Mouse (Mus musculus) embryo, embryonic 10.5 days (tissue): Measurements from ENCODE around the gene Parn.
"Not testable (repeated sequence)": the region's sequence is repeated elsewhere in the genome, so short reads cannot be mapped to it uniquely, and the experiment has no call there.

ENCODE experiments used
- DNase-seq: peaks from one replicate; pipeline ENCODE4 v3.0.0-alpha.2; 2015; ENCODE audit warnings: low spot score

Parn gene

DNA sequence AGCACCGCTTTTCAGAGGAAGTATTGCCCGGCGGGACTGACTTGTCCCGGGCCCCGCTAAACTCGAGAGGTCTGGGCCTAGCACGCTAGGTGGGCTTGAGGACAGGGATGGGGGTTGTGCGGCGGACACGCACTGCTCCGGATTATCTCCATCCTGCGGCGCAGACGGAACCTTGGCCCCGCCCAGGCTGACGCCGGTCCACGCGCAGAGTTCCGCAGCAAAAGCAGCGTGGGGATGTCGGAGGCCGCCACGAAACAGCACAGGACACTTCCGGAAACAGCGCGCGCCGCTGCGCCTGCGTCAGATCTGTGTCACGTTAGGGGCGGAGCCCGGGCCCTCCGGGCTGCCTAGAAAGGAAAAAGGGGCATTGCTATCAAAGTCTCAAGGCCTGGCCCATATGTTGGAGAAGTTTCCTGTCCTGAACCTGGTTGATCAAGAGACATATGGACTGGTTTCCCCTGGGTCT lies at the start of gene Parn:
Gene Parn (minus strand): TSS at position 293 of the 466 bp plus-strand sequence.
- peak; percentile 94 for DNase-seq

DNA sequence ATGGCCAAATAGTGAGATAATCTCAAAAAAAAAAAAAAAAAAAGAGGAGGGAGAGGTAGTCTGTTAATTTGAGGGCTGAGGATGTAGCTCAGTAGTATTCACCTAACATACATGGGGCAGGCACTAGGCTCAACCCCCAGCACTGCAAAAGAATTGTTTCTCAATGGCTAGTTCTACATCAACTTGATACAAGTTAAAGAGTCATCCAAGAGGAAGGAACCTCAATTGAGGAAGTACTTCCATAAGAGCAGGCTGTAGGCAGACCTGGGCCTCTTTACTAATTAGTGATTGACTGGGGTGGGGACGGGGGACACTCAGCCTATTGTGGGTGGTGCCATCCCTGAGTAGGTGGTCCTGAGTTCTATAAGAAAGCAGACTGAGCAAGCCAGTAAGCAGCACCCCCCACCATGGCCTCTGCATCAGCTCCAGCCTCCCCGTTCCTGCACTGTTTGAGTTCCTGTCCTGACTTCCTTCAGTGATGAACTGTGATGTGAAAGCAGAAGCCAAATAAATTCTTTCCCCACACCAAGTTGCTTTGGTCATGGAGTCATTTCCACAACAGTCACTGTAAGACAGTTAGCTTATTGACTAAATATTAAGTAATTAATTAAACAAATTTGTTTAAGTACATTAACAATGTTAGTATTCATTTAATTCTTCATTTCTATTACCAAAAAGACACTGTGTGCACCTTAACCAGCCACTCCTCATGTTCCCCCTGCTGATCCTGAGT lies 49.0 kb upstream of the Parn start:
- DNase-seq, result no peak

- DNase-seq, result no peak
These were observed 46.9 kb upstream of the Parn start for GRCm38 (mm10) chr16:13714910-13715309.

GRCm38 (mm10) chr16:13704676-13705075 lies 36.7 kb upstream of the Parn start:
- no peak for DNase-seq

DNA sequence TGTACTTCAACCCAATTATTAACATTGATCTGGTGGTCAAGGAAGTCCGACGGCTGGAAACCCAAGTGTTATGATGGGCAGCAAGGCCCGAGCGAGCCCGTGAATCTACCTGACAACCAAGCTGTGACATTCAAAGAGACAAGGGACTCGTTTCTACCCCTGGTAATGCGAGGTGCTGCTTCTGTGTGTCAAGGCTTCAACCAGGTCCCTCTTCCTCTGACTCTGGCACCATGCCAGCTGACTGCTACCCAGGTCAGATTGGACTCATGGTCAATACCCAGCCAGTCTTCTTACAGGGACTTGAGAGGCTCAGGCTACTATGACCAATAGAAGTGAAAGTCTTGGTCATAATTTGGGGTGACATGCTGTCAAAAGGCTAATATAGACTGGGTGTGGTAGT lies 34.2 kb upstream of the Parn start:
- DNase-seq, result no peak

DNA sequence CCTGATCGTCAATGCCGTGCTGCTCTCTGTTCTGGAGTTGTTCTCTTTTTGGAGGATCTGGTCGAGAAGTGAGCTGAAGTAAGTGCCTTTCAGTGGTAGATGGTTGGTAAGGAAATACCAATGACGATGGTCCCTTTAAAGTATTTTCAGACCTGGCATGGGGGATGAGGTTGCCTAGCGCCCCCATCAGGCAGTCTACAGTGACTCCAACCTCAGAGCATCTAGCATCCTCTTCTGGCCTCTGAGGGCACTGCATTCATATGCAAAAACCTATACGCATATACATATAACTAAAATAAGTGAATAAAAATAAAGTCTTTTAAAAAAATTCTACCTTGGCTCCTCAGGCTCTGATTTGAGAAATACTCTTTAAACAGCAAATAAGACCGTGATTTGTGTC lies 31.0 kb upstream of the Parn start:
- no peak for DNase-seq

GRCm38 (mm10) chr16:13678601-13679319 lies 10.8 kb upstream of the Parn start:
- no peak for DNase-seq

GRCm38 (mm10) chr16:13674511-13674910 lies 6.5 kb upstream of the Parn start:
- no peak for DNase-seq

DNA sequence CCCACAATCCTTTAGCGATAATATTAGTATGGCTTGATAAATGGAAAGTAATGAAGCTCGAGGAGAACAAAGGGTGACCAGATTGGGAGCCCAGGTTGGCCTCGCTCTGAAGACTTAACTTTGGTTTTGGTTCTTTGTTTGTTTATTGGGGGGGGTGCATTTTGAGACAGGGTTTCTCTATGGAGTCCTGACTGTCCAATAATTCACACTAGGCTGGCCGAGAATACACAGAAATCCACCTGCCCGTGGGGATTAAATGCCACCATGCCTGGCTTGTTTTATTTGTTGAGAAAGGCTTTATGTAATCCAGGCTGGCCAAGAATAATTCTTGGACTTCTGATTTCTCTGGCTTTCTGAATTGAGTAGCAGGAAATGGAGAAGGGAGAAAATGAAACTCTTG lies 5.1 kb upstream of the Parn start:
- no peak for DNase-seq

DNA sequence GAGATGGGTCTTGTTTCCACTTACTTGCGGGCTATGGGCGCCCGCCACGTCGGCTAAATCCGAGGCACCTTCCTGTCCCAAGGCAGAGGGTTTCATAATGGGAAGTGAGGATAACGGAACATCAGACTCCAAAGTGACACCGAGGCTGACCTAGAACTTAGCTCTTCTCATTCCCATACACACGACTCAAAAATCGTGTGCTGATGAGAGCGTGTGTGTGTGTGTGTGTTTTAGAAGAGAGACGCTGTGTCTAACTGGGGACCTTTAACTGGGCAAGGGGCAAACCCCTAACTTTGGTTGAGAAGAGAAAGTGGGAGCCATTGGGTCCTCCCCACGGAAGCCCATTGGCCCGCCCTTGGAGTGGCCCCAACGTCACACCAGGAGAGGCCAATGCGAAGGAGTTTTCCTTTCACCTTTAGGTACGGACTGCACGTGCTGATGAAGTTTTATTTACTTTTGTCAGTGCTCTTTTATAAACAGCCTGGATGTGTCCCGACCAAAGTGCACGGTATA lies 4.5 kb upstream of the Parn start:
- peak; percentile 74 for DNase-seq

DNA sequence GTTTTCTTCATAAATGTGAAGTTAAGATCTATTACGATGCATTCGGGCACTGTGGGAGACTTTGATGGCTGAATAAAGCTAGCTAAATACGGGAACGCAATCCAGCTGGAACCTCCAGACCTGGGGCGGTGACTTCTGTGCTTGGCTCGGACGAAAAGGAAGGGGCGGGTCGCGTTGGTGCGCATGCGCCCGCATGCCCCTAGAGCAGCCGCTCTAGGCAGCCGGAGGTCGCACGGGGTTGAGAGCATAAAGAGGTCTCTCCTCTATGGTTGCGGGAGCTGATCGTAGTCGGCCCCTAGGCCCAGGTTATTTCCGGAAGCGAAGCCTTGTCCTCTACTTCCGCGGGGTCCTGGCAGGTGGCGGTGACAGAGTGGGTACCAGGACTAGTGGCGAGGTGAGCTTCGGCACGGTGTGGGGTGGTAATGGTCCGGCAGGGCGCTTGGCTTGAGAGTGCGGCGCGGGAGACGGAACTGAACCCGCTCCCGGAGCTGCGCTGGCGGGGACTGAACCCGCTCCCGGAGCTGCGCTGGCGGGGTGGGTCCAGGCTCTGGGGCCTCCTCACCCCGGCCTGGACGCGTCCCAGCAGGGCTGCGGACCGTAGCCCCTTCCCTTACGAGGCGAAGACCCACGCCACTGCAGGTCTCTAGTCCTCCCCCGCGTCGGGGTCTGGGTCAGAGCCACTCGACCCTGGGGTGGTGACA lies 3.9 kb upstream of the Parn start, which contains the start of the genes Bfar and 3110001I22Rik:
Gene Bfar (plus strand): TSS at position 174 of the 701 bp plus-strand sequence.
Gene 3110001I22Rik (plus strand): TSS at position 245 of the 701 bp plus-strand sequence.
- DNase-seq, result peak; percentile 96

- not testable (repeated sequence) for DNase-seq
These were observed 2.9 kb upstream of the Parn start for GRCm38 (mm10) chr16:13670896-13671295.

DNA sequence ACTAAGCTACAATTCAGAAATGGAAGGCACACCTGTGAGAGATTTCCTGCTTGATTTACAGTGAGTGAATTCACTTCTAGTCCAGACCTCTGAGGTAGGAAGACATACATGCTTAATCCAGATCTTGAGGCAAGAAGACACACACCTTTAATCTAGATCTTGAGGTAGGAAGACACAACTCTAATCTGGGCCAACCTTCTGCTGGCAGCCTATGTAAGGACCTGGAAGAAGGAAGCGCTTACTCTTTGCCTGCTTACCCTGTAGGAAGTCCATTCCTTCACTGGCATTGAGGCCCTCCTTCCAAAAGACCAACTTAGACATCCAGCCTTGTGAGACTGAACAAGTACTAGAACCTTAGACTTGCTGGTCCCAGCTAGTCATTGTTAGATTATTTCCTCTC lies 1.3 kb upstream of the Parn start:
- no peak for DNase-seq

GRCm38 (mm10) chr16:13668402-13669108 lies 585 bp upstream of the Parn start:
- peak; percentile 5 for DNase-seq

- DNase-seq, result no peak
These were observed 7.2 kb downstream of the Parn start for GRCm38 (mm10) chr16:13660736-13661135.

GRCm38 (mm10) chr16:13658886-13659285 lies 9.1 kb downstream of the Parn start:
- no peak for DNase-seq

DNA sequence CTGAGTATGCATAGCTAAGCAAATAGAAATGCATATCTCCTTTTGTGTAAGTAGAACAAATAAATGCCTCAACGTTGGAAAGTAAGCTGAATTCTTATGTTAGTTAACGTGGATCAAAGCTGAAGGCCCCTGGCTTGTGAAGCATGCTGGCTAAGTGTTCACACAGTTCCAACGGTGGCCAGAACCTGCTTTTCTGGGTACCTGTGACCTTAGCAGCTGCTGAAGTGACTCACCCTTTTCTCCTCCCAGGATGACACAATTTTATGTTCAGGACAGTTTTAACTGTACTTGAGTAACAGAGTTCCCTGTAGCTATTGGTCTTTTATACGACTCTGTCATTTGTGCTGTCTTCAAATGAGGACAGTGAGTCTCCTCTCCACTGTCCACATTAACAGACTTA lies 22.0 kb downstream of the Parn start:
- no peak for DNase-seq

DNA sequence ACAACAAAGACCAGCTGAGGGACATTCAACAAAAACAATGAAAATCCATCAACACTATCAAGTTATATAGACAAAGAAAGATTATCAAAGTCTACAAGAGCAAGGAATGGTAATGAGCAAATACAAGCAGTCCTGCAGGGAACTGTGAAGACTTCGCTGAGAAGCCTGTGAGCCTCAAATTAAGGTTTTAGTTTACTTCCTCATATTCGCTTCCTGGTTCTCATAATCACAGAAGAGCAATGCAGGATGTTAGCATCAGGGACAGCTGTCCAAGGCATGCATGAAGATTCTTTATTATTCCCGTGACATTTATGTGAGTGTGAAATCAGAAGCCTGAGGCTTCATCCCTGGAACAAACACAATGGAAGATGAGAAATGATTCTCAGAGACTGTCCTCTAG lies 23.5 kb downstream of the Parn start:
- DNase-seq, result no peak

- peak; percentile 14 for DNase-seq
These were observed 27.9 kb downstream of the Parn start for GRCm38 (mm10) chr16:13640064-13640463.

DNA sequence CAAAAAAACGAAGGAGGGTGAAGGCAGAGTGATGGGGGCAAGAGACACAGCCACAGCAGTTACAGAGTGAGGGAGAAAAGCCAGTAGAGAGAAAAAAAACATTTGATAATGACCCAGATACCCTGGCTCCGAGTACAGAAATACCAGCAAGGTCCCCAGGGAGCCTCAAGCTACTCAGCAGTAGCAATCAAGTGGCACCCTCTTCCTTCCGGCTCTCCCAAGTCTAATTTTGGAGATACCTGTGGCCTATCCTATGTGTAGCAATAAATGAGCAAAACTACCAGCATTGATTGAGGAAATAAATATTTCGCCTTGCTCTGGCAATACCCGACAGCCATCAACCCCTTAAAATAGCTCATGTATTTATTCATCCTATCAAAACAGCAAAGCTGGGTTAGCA lies 28.5 kb downstream of the Parn start:
- no peak for DNase-seq

- DNase-seq, result not testable (repeated sequence)
These were observed 29.8 kb downstream of the Parn start for GRCm38 (mm10) chr16:13638198-13638597.

GRCm38 (mm10) chr16:13628345-13628744 lies 39.6 kb downstream of the Parn start:
- peak; percentile 59 for DNase-seq
